Mouse (Mus musculus) adrenal gland, adult 8-10 months (tissue): ENCODE results near the gene Ptprn2. TPM values are rescaled to one million over a fixed set of nuclear protein-coding genes. Genes with fewer than 3 reads are reported as not detected.
A peak's percentile ranks its signal among the peaks of the same experiment; 100 is the strongest.

Source experiments
- DNase-seq: peaks from one replicate; pipeline ENCODE4 v3.0.0; 2022
- total RNA-seq, 4 experiments: library from RNA; stranded (reverse); gene quantifications; 2 replicates each; pipeline ENCODE4 v1.2.4; 2022

The Ptprn2 gene
- total RNA-seq, 4 experiments from 2014 or later, result 24.1 to 40.1 (median 28.9) TPM

DNA sequence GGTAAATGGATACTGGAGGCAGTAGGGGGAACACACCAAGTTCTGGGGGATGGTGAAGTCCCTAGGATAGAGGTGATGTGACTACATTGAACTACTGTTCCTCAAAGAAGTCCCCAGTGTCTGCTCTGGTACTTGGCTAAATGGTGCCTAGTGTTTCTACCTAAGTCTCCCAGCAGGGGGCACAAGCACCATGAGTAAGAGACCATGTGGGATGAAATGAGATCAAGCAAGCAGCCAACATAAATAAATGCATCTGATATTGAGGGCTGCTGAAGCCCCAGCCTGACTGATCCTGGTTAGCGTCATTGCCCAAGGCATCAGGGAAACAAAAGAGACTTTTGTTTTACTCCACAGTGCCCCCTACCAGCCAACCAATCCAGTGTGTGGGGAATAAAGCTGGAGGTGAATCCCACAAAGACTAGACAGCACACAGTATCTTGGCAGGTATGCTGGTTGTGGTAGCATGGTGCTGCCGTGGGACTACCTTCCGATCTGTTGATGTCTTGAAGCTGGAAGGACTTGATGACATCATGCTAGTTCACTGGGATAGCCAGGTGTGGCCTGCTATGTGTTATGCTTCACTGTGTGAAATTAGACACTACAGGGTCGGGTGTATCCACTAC lies 163.2 kb downstream of the Ptprn2 start:
- DNase-seq, result peak; percentile 22

DNA sequence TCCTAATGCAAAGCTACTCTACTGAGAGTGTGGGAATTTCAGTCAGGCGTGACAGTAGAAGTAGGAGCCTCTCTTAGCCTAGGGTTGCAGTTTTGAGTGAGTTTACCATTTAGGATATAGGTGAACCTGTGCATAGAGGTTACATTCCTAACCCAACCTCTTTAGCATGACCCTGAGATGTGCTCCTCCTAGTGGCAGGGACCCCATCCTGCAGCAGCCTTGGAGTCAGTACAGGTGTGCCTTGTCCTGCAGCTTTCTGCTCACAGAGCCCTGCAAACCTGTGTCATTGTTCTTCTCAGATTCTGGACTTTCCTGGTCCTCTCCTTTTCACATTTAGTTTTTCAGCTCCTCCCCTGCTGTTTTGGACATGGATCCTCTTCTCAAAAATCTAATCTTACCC lies 168.2 kb downstream of the Ptprn2 start:
- no peak for DNase-seq

DNA sequence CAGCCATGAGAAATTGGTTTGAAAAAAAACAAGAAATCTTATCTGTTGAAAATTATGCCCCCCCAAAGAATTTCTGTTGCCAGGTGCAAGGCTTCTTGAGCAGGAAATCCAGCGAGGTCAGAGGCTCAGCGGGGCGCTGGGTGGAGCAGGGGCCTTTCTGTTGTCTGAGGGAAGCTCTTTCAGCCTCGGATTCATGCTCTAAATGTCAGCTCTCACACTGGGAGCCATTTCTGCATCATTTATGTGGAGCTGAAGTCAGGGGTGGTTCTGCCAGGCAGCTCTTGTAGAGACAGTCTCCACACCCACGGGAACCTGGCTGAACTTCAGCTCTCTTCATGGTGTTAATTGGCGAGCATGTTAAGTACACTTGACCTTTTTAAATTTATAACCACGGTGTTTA lies 174.6 kb downstream of the Ptprn2 start:
- no peak for DNase-seq

DNA sequence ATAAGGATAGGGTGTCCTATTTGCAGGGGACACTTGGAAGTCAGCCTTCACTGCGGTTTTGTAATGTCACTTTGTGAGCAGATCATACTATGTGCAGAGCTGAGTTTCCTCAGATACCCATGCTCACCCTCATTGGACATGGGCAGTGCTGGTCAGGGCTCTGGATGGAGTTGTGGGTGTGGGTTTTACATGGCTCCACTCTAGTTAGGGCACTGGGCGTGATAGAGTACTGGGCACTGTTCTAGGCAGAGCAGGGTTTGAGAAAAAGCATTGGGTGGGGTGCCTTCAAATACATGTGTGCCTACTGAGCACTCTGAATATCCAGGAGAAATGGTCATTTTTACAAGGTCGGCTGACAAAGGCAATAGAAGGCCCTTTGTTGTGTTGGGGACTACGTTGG lies 175.5 kb downstream of the Ptprn2 start:
- no peak for DNase-seq

DNA sequence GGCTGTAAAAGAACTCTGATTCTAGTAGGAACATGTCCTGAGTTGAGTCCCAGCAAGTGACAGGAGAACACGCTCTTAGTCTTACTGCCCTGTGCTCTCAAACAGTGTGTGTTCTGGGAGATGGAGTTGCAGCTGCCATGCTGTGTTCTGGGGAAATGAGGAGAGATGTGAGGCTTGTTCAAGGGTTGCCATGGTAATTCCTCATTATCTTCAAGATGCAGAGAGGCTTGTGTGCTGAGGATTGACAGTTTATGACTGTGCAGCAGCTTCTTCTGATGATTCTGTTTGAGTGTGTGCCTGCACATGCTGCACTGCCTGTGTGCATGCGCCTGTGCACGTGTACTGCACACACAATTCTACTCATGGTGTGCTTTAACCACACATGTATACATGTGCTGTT lies 192.2 kb downstream of the Ptprn2 start:
- no peak for DNase-seq

DNA sequence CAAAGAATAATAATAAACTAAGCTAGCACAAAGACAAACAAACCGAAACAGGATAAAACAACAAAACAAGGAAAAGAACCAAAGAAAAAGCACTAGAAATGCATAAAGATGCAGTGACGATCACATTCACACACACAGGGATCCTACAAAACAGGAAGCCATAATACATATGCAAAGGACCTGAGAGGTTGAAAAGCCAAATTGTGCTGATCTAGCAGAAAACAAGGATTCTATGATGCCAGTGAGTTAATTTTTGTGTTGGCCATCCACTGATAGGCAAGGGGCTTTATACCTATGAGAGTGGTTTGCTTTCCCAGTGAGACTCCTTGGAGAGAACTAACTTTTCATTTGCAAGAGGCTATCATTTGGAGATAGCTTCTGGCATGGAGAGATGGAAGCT lies 204.3 kb downstream of the Ptprn2 start:
- no peak for DNase-seq

DNA sequence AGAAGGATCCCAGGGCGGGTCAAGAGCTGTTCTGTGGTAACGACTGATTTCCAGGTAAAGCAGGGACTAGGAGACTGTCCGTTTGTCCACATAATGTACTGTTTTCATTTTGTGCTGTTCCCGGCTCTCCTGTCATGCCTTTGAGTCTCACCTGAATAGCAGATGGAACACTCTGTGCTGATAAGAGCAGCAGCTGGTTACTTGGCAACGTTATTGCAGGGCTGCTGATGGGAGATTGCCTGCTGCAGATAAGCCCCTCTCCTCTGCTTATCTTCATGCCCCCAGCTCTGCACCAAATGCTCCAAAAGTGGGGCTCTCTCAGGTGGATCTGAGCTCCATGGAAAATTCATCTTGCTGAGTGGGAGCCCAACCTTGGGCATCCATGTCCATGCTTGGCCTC lies 224.0 kb downstream of the Ptprn2 start:
- no peak for DNase-seq

DNA sequence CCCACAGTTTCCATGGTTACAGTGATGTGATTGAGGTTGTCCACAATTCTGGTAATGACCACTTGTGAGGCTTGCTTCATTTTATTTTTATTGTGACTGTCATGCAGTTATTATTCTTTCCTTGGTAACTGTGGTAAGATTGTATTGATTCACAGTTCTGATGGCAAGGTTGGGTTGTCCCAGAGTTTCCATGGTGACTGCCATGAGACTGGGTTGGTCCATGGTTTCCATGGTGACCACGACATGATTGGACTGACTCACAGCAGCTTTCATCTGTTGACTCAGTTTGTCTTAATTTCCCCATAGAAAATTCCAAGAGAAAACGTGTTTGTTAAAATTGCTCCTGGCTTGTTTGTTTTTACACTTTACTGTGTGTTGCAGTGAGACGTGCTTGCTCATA lies 225.2 kb downstream of the Ptprn2 start:
- DNase-seq, result no peak

DNA sequence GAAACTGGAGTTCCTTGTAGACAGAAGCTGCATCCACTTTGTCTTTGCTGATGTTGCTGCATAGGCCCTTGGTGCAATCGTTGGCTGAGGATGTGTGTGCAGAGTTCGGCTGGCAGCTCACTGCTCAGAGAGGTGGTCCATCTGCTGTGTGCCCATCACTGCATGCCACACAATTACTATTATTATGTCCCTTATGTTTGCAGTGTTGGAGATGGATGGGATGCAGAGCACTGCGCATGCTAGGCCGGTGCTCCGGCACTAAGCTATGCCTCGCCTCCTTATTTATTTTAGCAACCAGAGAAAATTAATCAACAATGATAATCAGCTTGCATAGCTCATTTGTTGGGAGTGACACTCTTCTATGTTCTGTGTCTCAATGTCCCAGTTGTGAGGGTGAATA lies 225.6 kb downstream of the Ptprn2 start:
- DNase-seq, result no peak

DNA sequence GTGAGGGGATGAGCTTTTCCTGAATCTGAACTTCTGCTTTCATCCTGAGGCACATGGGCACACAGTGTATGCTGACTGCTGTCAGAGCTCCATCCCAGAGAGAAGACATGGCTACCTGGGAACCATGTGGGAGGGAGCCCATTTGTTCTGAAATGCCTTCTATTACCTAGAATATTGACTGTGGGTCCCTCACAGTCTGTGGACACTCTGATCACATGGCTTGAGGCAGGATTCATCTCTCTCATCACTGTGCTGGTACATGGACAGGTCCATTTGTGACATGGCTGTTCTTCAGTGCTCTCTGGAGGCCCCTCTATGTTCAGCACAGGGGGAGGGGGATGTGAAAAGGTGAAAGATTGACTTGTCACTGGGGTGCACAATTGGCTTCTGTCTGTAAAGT lies 227.6 kb downstream of the Ptprn2 start:
- no peak for DNase-seq

DNA sequence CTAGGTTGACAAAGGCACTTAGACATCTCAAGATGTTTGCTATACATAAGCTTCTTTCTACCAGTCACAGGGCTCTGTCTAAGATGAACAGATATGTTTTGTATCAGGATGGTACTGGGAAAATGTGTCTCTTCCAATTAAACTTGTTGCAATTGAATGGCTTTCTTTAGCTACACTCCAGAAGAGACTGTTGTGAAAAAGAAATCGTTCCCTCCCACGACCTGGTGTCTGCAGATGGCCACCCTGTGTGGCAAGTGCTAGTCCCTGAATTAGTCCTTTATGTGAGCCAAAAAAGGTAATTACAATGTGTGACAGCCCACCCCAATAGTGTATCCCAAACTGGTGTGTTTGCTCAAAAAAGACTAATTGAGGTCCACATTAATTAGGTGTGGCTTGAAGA lies 235.5 kb downstream of the Ptprn2 start:
- no peak for DNase-seq

DNA sequence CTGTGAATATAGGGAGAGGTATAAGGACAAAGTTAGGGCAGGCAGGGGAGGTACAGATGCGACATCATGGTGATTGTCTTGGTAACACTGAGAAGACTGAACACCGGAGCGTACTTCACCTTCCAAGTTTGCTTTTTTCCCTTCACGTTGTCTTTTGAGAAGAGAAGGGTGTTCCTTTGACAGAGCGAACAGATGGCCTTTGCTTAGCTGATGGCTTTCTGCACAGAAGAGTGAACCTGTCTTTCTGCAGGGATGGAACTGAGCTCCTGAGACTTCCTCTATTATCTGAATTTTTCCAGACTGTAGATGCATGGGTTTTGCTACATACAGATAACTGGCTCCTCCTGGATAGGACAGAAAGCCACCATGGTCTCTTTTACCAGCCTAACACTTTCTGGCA lies 254.6 kb downstream of the Ptprn2 start:
- DNase-seq, result no peak

DNA sequence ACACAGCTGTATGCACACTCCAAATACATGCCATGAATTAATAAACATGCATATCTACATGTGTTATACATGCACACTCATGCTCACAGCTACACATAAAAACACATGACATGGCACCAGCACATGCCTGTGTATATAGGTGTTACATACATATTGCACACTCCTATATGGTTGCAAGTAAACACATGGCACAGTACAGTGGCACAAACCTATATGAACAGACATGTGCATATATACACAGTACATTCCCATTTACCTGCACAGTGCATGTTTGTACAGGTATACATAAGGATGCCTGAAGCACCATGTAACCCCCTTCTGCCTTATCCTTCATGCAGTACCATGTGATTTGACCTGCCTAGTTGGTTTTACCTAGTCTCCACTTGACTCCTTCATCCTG lies 255.8 kb downstream of the Ptprn2 start:
- DNase-seq, result no peak

DNA sequence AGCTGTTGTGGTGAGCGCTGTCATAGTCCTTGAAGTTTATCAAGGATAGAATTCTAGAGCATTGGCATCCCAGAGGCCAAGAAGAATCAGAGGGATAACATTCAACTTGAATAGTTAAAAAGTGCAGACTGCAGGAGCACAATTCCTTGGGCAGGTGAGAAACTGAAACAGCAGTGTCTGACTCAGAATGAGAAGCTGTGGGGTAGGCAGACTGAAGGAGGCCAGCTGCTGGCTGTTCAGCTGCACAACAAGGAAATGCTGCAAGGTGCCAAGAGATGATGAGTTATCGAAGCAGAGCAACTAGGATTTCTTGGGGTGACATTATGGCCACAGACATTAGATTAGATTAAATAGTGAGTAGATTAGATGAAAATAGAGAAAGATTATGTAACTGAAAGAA lies 260.9 kb downstream of the Ptprn2 start:
- DNase-seq, result no peak

DNA sequence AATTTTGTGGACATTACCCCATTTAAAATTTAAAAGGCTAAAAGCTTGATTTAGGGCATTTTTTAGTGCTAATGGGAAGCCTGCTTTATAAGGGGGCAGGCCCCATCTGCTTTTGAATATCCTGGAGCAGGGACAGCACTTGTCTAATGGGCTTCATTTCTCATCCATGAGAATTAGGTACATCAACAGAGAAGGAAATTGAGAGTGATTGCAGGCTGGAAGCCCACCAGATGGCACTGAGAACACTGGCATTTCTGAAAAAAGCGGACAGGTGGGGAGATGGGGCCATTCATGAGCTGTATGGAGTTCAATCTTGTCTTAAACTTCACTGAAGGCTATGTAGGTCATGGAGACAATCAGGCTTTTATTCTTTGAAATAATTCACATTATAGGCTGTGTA lies 267.3 kb downstream of the Ptprn2 start:
- DNase-seq, result no peak

DNA sequence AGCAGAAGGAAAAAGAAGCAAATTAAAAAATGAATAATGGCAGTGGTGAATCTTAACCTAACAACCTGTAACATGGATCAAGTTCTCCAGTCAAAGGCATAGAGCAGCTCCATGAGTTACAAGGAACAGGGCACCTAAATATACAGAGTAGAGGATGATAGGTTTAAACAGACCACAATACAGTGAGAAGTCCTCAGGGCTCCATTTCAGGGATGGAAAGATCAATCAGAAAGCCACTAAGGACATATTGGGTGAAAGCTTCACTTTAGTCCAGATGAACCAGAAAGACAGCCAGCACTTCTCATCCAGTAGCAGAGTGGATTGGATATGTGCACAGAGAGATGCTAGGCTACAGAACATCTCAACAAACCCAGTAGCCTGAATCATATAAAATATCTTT lies 278.4 kb downstream of the Ptprn2 start:
- no peak for DNase-seq

DNA sequence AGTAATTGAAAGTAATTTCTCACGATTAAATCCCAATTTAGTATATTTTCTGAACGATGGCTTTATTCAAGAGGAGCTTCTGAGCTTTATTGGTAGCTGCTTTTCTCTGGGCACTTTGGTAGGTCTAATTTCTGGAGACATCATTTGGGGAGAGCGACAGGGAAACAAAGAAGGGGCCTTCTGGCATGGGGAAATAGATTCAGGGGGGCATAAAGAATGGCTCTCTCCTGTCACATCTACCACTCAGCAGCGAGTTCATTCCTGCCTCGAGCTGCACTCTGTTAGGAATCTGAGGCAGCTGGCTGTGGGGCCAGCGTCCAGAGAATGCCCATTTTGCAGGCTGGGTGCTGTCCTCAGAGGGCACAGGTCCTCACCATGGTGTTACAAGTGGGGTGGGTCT lies 285.4 kb downstream of the Ptprn2 start:
- DNase-seq, result no peak

DNA sequence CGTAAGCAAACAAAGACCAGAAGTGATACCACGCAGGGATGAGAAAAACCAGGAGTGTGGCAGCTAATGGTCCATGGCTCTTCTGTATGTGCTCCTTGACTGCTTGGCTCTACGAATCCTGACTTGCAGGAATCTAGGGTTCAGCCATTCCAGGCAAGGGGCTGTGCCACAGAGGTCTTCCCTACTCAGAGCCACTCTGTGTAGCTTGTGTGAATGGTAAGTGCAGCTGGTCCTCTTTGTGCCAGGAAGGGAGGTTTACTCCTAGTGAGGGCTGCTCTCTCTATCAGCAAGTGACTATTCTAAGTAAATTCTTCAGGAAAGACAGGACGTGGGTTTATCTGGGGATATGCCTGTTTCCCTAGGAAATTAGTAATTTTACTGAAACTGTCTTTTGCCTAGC lies 286.0 kb downstream of the Ptprn2 start:
- DNase-seq, result no peak

DNA sequence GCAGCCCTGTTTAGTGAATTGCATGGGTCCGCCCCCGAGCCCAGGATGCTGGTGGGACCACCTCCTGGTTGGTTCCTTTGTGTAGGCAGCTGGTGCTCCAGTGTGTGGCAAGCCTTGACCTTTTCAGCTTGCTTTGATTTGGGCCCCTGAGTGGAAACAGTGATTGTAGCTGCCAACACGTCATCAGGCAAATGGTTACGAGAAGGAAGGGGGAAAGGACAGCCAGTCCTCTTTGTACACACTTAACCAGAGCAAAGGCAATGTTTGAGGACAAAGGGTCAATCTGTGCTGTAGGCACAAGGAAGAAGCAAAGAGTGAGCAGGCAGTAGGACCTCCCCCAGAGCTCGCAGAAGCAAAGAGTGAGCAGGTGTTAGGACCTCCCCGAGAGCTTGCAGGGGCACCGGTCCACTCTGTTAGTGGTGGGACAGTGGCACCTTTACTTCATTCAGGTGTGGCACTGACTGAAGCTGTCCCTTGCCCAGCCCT lies 286.6 kb downstream of the Ptprn2 start:
- DNase-seq, result peak; percentile 50

DNA sequence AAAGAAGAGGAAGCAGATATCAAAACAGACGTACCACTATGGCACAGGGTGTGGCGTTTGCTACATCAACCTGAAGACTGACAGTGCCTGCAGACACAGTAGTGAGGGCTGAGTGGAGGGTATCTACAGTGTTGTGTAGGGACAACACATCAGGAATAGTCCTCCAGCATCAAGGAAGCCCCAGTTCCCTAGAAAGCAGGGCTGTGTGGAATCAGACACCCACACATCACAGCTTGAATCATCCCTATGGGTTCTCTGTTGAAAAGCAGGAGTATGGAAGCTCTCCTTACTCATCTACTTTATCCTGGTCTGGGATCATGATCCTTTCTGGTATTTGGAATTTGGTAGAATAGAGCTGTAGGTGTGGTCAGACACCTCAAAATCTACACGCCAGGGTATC lies 287.8 kb downstream of the Ptprn2 start:
- no peak for DNase-seq

DNA sequence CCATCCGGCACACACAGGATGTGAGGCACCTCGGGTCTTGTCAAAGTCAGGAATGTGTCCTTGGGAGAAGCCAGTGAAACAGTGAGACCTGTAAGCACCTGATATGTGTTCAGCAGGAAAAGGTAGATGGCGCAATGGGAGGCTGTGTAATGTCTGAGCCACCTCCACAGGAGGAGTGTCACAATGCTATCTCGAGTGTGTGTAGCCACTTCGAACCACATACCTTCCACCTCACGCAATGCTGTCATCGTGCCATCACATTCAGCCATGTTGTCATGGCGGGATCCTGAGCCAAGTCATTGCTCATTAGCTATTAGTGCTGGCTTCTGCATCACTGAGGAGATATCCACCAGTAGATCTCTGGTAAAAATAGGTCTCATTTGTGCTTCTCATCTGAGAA lies 290.9 kb downstream of the Ptprn2 start:
- no peak for DNase-seq

DNA sequence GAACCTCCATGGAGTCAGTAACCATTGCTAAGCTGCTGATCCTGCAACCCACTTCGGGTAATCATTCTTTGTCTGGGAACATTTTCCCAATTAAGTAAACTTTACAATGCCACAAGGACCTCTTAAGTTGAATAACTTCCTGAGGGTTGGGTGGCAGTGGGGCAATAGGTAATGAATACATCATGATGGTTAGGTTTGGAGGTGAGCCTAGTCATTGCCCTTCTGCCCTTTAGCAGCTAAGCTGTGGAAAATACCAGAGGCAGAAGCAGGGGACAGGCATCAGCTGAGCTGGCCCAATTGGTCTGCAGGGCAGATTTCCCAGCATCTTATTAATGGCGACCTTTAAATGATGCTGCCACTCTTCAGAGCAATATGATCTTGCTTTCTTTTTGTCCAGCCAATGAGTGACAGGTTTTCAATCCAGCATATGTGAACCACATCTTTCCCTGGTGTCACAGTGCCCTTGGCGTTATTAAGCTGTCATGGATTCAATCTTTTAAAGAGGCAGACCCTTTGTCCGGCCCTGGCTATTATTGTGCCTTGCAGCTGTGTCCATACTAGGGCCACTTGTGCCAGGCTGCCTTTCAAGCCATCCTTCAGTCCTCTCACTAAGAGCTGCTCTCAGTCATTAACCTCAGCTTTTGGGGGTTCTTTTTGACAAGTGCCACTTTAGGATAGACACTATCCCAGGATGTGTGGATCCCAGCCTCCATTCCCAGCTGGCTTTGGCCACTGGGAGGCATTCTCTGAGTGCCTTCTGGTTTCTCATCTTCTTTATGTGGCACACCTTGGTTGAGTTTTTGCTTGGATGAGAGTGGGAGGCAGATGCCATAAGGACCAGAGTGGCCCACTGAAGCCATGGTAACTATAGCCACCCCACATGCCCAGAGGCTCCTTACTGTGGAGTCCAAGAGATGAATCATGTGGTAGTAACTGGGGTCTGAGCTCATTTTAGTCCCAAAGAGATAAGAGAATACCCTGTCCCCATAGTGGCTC lies 292.9 kb downstream of the Ptprn2 start:
- DNase-seq, result no peak

DNA sequence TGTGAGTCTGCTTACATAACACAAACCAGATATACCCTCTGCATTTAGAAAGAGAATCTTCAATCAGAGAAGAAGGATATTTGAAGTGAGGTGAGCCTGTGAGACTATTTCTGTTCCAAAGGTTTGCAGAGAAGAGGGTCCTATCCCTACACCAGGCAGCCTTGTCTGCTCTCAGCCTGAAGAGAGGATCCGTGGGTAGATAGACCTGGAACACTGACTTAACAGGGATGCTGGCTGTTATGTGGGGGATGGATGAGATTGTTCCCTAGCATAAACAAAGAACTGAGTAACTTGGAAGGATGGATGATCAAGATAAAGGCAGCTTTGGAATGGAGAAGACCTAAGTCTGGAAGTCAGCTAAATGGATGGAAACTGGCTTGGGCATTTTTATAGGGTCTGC lies 294.9 kb downstream of the Ptprn2 start:
- no peak for DNase-seq

DNA sequence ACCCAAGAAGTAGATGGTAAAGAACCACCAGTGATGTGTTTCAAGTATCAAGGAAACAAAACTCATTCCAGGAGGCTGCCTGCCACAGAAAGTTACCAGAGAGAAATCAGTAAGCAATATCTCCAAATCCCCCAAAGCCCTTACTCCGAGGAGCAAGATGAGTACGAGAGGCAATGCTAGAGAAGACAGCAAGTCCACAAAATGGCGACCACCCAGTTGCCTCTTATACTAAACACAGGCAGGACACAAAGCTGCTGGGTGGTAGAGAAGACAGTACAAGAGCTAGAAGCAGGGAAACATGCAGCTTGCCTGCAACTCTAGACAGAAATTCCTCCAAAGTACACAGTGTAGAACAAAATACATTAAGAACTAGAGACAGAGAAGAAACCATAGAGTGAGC lies 300.2 kb downstream of the Ptprn2 start:
- DNase-seq, result no peak
